ENCODE assay signal across 8 mouse cellular contexts in the genomic region with DNA sequence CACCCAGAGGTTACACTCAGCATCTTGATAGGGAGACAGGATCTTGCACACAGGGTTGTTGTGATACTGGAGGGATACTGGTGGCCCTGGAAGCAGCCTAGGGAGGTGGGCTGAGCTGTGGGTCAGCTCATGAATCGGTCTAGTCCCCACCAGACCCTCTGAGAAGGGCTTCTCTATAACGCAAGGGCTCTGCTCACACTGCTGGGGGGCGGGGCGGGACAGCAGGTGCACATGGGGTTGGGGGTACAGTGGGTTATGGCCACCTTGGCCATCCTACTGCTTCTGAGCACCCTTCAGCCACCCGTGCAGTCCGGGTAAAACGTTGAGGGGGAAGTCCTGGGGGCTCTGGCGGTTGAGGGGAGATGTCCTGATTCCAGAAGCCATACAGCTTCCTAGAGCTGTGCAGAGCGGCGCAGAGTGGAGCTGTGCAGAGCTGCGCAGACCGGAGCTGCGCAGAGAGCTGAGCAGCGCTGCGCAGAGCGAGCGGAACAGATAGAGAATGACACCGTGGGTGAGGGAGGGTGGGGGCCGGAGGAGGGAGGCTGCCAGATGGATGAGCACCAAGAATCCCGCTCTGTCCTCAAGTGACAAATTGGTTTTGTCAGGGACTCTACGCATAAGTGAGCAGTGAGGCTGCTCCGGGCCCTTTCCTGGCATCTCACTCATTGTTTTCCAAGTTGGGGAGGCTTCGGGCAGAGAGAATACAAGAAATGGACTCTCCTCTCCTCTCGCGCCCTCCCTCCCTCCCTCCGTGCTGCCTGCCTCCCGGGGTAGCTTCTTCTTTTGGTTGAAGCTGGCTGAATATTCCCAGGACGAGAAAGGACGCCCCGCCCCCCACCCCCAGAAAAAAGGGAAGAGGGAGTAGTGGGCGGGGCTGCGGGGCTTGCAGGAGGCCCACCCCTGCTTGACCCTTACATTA. TPM values are rescaled to one million over a fixed set of nuclear protein-coding genes. Genes with fewer than 3 reads are reported as not detected.
DNase-seq lines count a peak whose midpoint lies in the region; ATAC-seq and TF ChIP-seq lines count a peak whose summit lies in the region.

No protein-coding gene starts in this region.

- H3K4me2 ChIP-seq in embryonic facial prominence, embryonic 14.5 days (ENCODE audit: low read depth, low read length), result peak overlapping the region; percentile 67
- peak overlapping the region; percentile 47 for H3K4me2 ChIP-seq in hindbrain, embryonic 11.5 days (replicated peaks; ENCODE audit: low read depth, low read length)
- H3K4me2 ChIP-seq in lung, embryonic 15.5 days, result peak overlapping the region; percentile 71

- no peak overlapping the region for H3K27ac ChIP-seq in ES-E14 (ENCODE audit: insufficient read depth, low read depth, low read length, poor library complexity, severe bottlenecking)
- peak overlapping the region; percentile 70 for H3K27ac ChIP-seq in embryonic facial prominence, embryonic 14.5 days (replicated peaks; ENCODE audit: low read depth, low read length)
- H3K27ac ChIP-seq in hindbrain, embryonic 11.5 days (ENCODE audit: low read depth, low read length), result peak overlapping the region; percentile 96
- peak overlapping the region; percentile 70 for H3K27ac ChIP-seq in lung, embryonic 15.5 days
- peak overlapping the region; percentile 77 for H3K27ac ChIP-seq in olfactory bulb, adult 2 months (ENCODE audit: insufficient read depth, low read depth, low read length)

- no peak for DNase-seq in ES-E14 (ENCODE audit: low read depth, low spot score)
- peak; percentile 67 to 83 for DNase-seq in adrenal gland, postnatal 36 days
- DNase-seq in embryonic facial prominence, embryonic 14.5 days (ENCODE audit: low spot score), result peak; percentile 93
- DNase-seq in hindbrain, embryonic 11.5 days (ENCODE audit: low spot score), result peak; percentile 85
- peak; percentile 73 to 79 for DNase-seq in layer of hippocampus, postnatal 14 days (ENCODE audit: low spot score in 2 of 2)

- peak overlapping the region; percentile 26 to 70 for H3K4me3 ChIP-seq in ES-E14 (ENCODE audit: insufficient read depth in 1 of 2, low read depth in 1 of 2, low read length in 2 of 2, poor library complexity in 1 of 2, severe bottlenecking in 1 of 2)
- peak overlapping the region; percentile 32 for H3K4me3 ChIP-seq in embryonic facial prominence, embryonic 14.5 days (ENCODE audit: low read depth, low read length)
- H3K4me3 ChIP-seq in hindbrain, embryonic 11.5 days (ENCODE audit: low read depth, low read length), result peak overlapping the region; percentile 12
- peak overlapping the region; percentile 27 for H3K4me3 ChIP-seq in lung, embryonic 15.5 days
- peak overlapping the region; percentile 48 for H3K4me3 ChIP-seq in olfactory bulb, adult 2 months (ENCODE audit: insufficient read depth, low read depth, low read length)

- peak; percentile 62; the same call in 1 of the 2 replicates for TF ChIP-seq POLR2A in olfactory bulb, adult 2 months (IDR thresholded peaks at IDR 0.05; ENCODE audit: insufficient read depth, low read depth, low read length)

- H3K9ac ChIP-seq in ES-E14 (ENCODE audit: insufficient read depth, low read depth, low read length, poor library complexity, severe bottlenecking), result no peak overlapping the region
- H3K9ac ChIP-seq in embryonic facial prominence, embryonic 14.5 days (ENCODE audit: low read depth, low read length), result peak overlapping the region; percentile 53
- H3K9ac ChIP-seq in hindbrain, embryonic 11.5 days (ENCODE audit: low read depth, low read length), result peak overlapping the region; percentile 58
- peak overlapping the region; percentile 11; the same call in 1 of the 2 replicates for H3K9ac ChIP-seq in lung, embryonic 15.5 days

- no peaks in the 10 kb centered on the region for H3K9me3 ChIP-seq in ES-E14 (ENCODE audit: control insufficient read depth, insufficient read depth, low read depth, low read length)
- H3K9me3 ChIP-seq in embryonic facial prominence, embryonic 14.5 days (ENCODE audit: control insufficient read depth, low read length), result no peaks in the 10 kb centered on the region
- H3K9me3 ChIP-seq in hindbrain, embryonic 11.5 days (ENCODE audit: control insufficient read depth, low read length), result no peaks in the 10 kb centered on the region
- H3K9me3 ChIP-seq in lung, embryonic 15.5 days, result no peaks in the 10 kb centered on the region

- no peaks in the 10 kb centered on the region for H3K36me3 ChIP-seq in ES-E14 (ENCODE audit: control insufficient read depth, insufficient read depth, low read length, poor library complexity, severe bottlenecking)
- H3K36me3 ChIP-seq in embryonic facial prominence, embryonic 14.5 days (ENCODE audit: control insufficient read depth, insufficient read depth, low read length), result no peaks in the 10 kb centered on the region
- no peaks in the 10 kb centered on the region for H3K36me3 ChIP-seq in hindbrain, embryonic 11.5 days (ENCODE audit: control insufficient read depth, insufficient read depth, low read length)
- no peaks in the 10 kb centered on the region for H3K36me3 ChIP-seq in lung, embryonic 15.5 days

- peak; percentile 89 for ATAC-seq in embryonic facial prominence, embryonic 14.5 days (ENCODE audit: low read depth)
- peak; percentile 87 for ATAC-seq in hindbrain, embryonic 11.5 days (ENCODE audit: low FRiP score)
- peak; percentile 69 for ATAC-seq in lung, embryonic 15.5 days (ENCODE audit: borderline replicate concordance, extremely low read depth, low FRiP score, low TSS enrichment)
- no peak for ATAC-seq in erythroid progenitor cell, adult 5-6 weeks (replicated peaks; ENCODE audit: low FRiP score, poor library complexity, severe bottlenecking)

- 8% methylated on average over 31 of the region's 32 CpGs for WGBS in embryonic facial prominence, embryonic 14.5 days
- WGBS in hindbrain, embryonic 11.5 days, result 5% methylated on average over 28 of the region's 32 CpGs
- WGBS in lung, embryonic 15.5 days, result 9% methylated on average over 30 of the region's 32 CpGs
- WGBS in olfactory bulb, adult 2 months, result 8% methylated on average over 32 of the region's 32 CpGs

- H3K4me1 ChIP-seq in ES-E14 (ENCODE audit: control insufficient read depth in 2 of 2, insufficient read depth in 2 of 2, low read length in 2 of 2, poor library complexity in 1 of 2), result peaks cover 0 to 26% of the 10 kb centered on the region in 2 experiments; a peak in 2 of 4 replicates
- peaks cover 53% of the 10 kb centered on the region for H3K4me1 ChIP-seq in embryonic facial prominence, embryonic 14.5 days (ENCODE audit: control insufficient read depth, insufficient read depth, low read length)
- peaks cover 40% of the 10 kb centered on the region for H3K4me1 ChIP-seq in hindbrain, embryonic 11.5 days (replicated peaks; ENCODE audit: control insufficient read depth, insufficient read depth, low read length)
- peaks cover 54% of the 10 kb centered on the region for H3K4me1 ChIP-seq in lung, embryonic 15.5 days
- H3K4me1 ChIP-seq in olfactory bulb, adult 2 months (ENCODE audit: control insufficient read depth, insufficient read depth, low read length), result peaks cover 50% of the 10 kb centered on the region

- TF ChIP-seq CTCF in olfactory bulb, adult 2 months (IDR thresholded peaks at IDR 0.05; ENCODE audit: insufficient read depth, low read depth, low read length), result no peak

- in situ Hi-C loops in ES-E14 (cut with MboI; ENCODE audit: low sequenced_read_pairs in 2 of 2, unreplicated experiment in 2 of 2), result loop anchor here (10.0 to 25.0 kb wide), 2 partner anchors 166 to 174 kb away; a partner anchor contains a TSS

- no peaks in the 10 kb centered on the region for H3K27me3 ChIP-seq in embryonic facial prominence, embryonic 14.5 days (replicated peaks; ENCODE audit: control insufficient read depth, insufficient read depth, low read length)
- no peaks in the 10 kb centered on the region for H3K27me3 ChIP-seq in hindbrain, embryonic 11.5 days (ENCODE audit: control insufficient read depth, insufficient read depth, low read length)
- H3K27me3 ChIP-seq in lung, embryonic 15.5 days, result no peaks in the 10 kb centered on the region; the same call in 1 of the 2 replicates

RNA-seq across cellular contexts. Expression of a gene that starts 16.6 kb away (rescaled TPM):
- 5.8 and 9.4 TPM in 2 replicates for total RNA-seq in ES-E14 (2012; rRNA removed)
- 10 to 100 TPM; 38.6 to 52.5 TPM for total RNA-seq in adrenal gland, postnatal 36 days (2021)
- 17.3 and 17.6 TPM in 2 replicates for polyA plus RNA-seq in embryonic facial prominence, embryonic 14.5 days (2014; fragmentation: Nextera tagmentation; extraction: Ambion mirVana)
- polyA plus RNA-seq in hindbrain, embryonic 11.5 days (2014; fragmentation: Nextera tagmentation; extraction: Ambion mirVana), result 57.9 and 61.8 TPM in 2 replicates
- total RNA-seq in layer of hippocampus, postnatal 14 days (2021), result 10 to 100 TPM; 22.2 to 22.8 TPM
- polyA plus RNA-seq in lung, embryonic 15.5 days (2015; fragmentation: Nextera tagmentation; extraction: Ambion mirVana), result 18.8 and 19.0 TPM in 2 replicates
- polyA plus RNA-seq in olfactory bulb, adult 2 months (2012; ENCODE audit: insufficient read depth, insufficient read length, low replicate concordance, missing spikeins), result not detected in 2 replicates
- not detected in 2 replicates for total RNA-seq in erythroid progenitor cell, adult 5-6 weeks (2015; ENCODE audit: low replicate concordance)
- total RNA-seq in erythroid progenitor cell, adult 5-6 weeks (2017; ENCODE audit: low replicate concordance), result 0.13 TPM in 1 of 2 replicates, not detected in the other

RNA-seq across cellular contexts. Expression of a gene that starts 31.8 kb away (rescaled TPM):
- 34.4 and 36.6 TPM in 2 replicates for total RNA-seq in ES-E14 (2012; rRNA removed)
- total RNA-seq in adrenal gland, postnatal 36 days (2021), result 10 to 100 TPM; 31.2 to 36.2 TPM
- polyA plus RNA-seq in embryonic facial prominence, embryonic 14.5 days (2014; fragmentation: Nextera tagmentation; extraction: Ambion mirVana), result 75.8 and 77.4 TPM in 2 replicates
- 61.6 and 70.6 TPM in 2 replicates for polyA plus RNA-seq in hindbrain, embryonic 11.5 days (2014; fragmentation: Nextera tagmentation; extraction: Ambion mirVana)
- total RNA-seq in layer of hippocampus, postnatal 14 days (2021), result 10 to 100 TPM; 27.3 to 30.0 TPM
- polyA plus RNA-seq in lung, embryonic 15.5 days (2015; fragmentation: Nextera tagmentation; extraction: Ambion mirVana), result 61.3 and 61.9 TPM in 2 replicates
- not detected in 2 replicates for polyA plus RNA-seq in olfactory bulb, adult 2 months (2012; ENCODE audit: insufficient read depth, insufficient read length, low replicate concordance, missing spikeins)
- 27.4 and 60.4 TPM in 2 replicates for total RNA-seq in erythroid progenitor cell, adult 5-6 weeks (2015; ENCODE audit: low replicate concordance)
- total RNA-seq in erythroid progenitor cell, adult 5-6 weeks (2017; ENCODE audit: low replicate concordance), result 17.8 and 18.4 TPM in 2 replicates

RNA-seq across cellular contexts. Expression of a gene that starts 32.0 kb away (rescaled TPM):
- total RNA-seq in ES-E14 (2012; rRNA removed), result 78.1 and 80.8 TPM in 2 replicates
- total RNA-seq in adrenal gland, postnatal 36 days (2021), result 10 to 100 TPM; 33.0 to 46.7 TPM
- 72.9 and 74.8 TPM in 2 replicates for polyA plus RNA-seq in embryonic facial prominence, embryonic 14.5 days (2014; fragmentation: Nextera tagmentation; extraction: Ambion mirVana)
- polyA plus RNA-seq in hindbrain, embryonic 11.5 days (2014; fragmentation: Nextera tagmentation; extraction: Ambion mirVana), result 88.8 and 91.3 TPM in 2 replicates
- 10 to 100 TPM; 28.8 to 29.3 TPM for total RNA-seq in layer of hippocampus, postnatal 14 days (2021)
- 64.2 and 65.7 TPM in 2 replicates for polyA plus RNA-seq in lung, embryonic 15.5 days (2015; fragmentation: Nextera tagmentation; extraction: Ambion mirVana)
- polyA plus RNA-seq in olfactory bulb, adult 2 months (2012; ENCODE audit: insufficient read depth, insufficient read length, low replicate concordance, missing spikeins), result not detected in 2 replicates
- total RNA-seq in erythroid progenitor cell, adult 5-6 weeks (2015; ENCODE audit: low replicate concordance), result 5.4 and 18.0 TPM in 2 replicates
- total RNA-seq in erythroid progenitor cell, adult 5-6 weeks (2017; ENCODE audit: low replicate concordance), result 5.1 and 10.8 TPM in 2 replicates

RNA-seq across cellular contexts. Expression of a gene that starts 35.9 kb away (rescaled TPM):
- not detected in 2 replicates for total RNA-seq in ES-E14 (2012; rRNA removed)
- total RNA-seq in adrenal gland, postnatal 36 days (2021), result under 1 TPM in 1 of 2 experiments, not detected in 1; 0.33 TPM
- polyA plus RNA-seq in embryonic facial prominence, embryonic 14.5 days (2014; fragmentation: Nextera tagmentation; extraction: Ambion mirVana), result 0.11 TPM in 1 of 2 replicates, not detected in the other
- polyA plus RNA-seq in hindbrain, embryonic 11.5 days (2014; fragmentation: Nextera tagmentation; extraction: Ambion mirVana), result not detected in 2 replicates
- not detected for total RNA-seq in layer of hippocampus, postnatal 14 days (2021)
- polyA plus RNA-seq in lung, embryonic 15.5 days (2015; fragmentation: Nextera tagmentation; extraction: Ambion mirVana), result not detected in 2 replicates
- not detected in 2 replicates for polyA plus RNA-seq in olfactory bulb, adult 2 months (2012; ENCODE audit: insufficient read depth, insufficient read length, low replicate concordance, missing spikeins)
- total RNA-seq in erythroid progenitor cell, adult 5-6 weeks (2015; ENCODE audit: low replicate concordance), result not detected in 2 replicates
- not detected in 2 replicates for total RNA-seq in erythroid progenitor cell, adult 5-6 weeks (2017; ENCODE audit: low replicate concordance)

RNA-seq across cellular contexts. Expression of a gene that starts 41.0 kb away (rescaled TPM):
- 21.5 and 26.5 TPM in 2 replicates for total RNA-seq in ES-E14 (2012; rRNA removed)
- total RNA-seq in adrenal gland, postnatal 36 days (2021), result 10 to 100 TPM; 33.7 to 35.2 TPM
- 42.8 and 43.9 TPM in 2 replicates for polyA plus RNA-seq in embryonic facial prominence, embryonic 14.5 days (2014; fragmentation: Nextera tagmentation; extraction: Ambion mirVana)
- polyA plus RNA-seq in hindbrain, embryonic 11.5 days (2014; fragmentation: Nextera tagmentation; extraction: Ambion mirVana), result 37.0 and 38.6 TPM in 2 replicates
- 10 to 100 TPM; 38.5 to 48.9 TPM for total RNA-seq in layer of hippocampus, postnatal 14 days (2021)
- 30.3 and 30.5 TPM in 2 replicates for polyA plus RNA-seq in lung, embryonic 15.5 days (2015; fragmentation: Nextera tagmentation; extraction: Ambion mirVana)
- polyA plus RNA-seq in olfactory bulb, adult 2 months (2012; ENCODE audit: insufficient read depth, insufficient read length, low replicate concordance, missing spikeins), result not detected in 2 replicates
- 6.8 and 34.8 TPM in 2 replicates for total RNA-seq in erythroid progenitor cell, adult 5-6 weeks (2015; ENCODE audit: low replicate concordance)
- 7.6 and 15.8 TPM in 2 replicates for total RNA-seq in erythroid progenitor cell, adult 5-6 weeks (2017; ENCODE audit: low replicate concordance)
